Mouse (Mus musculus) adrenal gland, adult 2 months (tissue): ENCODE data around the gene Sox1. TPM values are rescaled to one million over a fixed set of nuclear protein-coding genes. Genes with fewer than 3 reads are reported as not detected.

Experiments
- DNase-seq: peaks from one replicate; pipeline ENCODE4 v3.0.0; 2021
- microRNA-seq, 2 experiments: library from miRNA; unstranded; fragments of <30 nt; microRNA quantifications; one replicate each; pipeline ENCODE4 v1.2.0; 2021
- polyA plus RNA-seq: library from polyadenylated mRNA; depleted of rRNA; stranded (reverse); fragments of >200 nt; gene quantifications from 2 replicates; pipeline ENCODE4 v1.2.3, GENCODE M21; 2012; rRNA removed
- total RNA-seq, 2 experiments: library from RNA; stranded (reverse); gene quantifications; 2 replicates each; pipeline ENCODE4 v1.2.3; 2021

Sox1 gene
- total and polyA plus RNA-seq, 3 experiments: 0.04 TPM; not detected in 2

DNA sequence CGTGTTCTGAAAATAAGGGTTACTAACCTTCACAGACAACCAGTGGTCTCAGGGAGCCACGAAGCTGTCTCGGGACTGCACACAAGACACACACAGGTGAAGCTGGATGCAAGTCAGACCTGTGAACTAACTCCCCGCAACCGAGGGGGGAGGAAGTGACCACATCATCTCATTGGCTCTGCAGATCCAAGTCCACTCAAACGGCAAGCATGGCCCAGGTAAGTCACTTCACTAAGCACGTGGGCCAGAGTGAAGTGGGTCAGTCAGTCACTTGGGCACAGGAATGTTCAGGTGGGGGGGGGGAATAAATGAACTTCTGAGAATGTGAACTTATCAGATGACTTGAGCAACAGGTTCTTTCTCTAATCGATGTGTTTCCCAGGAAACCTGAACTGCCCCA is 30.8 kb downstream of the Sox1 start:
- DNase-seq: no peak

DNA sequence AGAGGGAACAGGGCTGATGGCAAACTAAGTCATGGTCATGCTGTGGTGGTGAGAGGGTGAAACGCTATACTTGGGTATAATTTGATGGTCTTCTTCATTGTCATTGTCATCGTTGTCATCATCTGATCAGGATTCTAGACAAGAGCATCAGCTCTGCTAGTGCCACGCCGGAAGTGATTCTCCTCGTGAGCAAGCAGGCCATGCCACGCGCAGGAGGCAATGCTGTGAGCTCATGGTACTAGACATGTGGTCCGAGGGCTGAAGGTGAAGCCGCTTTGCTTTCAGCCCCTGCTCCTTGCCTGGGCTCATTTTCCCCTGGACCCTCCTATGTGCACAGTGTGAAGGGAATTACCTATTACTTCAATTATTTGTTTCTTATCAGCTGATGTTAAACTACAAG is 32.3 kb downstream of the Sox1 start:
- no peak for DNase-seq

DNA sequence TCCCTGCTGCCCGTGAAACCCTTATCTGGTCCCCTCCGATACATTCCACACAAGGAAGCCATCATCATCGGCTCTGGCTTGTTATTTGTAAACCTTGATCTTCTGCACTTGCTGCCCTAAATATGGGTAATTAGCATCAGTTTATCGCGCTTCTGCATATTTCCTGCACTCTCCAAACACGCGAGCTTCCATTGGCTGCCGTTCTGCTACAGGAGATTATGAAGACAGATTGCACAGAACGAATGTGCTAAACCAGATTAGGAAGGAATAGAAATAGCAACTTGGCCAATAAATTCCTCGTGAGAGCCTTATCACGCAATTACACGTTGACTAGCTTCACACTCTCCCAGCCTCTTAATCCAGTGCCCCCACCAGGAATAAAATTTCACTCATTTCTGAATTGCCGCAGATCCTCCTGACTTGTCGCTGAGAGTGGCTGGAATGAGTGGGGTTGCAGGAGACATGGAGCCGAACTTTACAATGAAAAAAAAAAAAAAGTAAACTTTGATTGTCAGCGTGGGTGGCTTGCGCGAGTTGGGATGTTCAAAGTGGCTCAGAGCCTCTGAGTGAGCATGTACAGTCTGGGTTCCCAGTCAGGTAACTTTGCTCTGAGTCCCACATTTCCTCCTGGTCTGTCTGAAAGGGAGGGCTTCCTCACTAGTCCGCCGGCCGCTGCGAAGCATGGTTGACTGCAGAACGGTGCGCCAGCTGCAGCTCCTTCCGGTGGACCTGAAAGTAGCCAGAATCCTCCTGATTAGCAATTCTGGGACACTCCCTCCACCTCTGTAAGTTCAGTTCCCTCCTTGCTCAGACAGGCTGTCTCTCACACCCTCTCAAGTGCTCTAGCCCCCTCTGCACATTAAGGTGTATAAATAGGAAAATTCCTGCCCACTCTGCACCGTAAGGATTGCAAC is 33.0 kb downstream of the Sox1 start:
- no peak for DNase-seq

DNA sequence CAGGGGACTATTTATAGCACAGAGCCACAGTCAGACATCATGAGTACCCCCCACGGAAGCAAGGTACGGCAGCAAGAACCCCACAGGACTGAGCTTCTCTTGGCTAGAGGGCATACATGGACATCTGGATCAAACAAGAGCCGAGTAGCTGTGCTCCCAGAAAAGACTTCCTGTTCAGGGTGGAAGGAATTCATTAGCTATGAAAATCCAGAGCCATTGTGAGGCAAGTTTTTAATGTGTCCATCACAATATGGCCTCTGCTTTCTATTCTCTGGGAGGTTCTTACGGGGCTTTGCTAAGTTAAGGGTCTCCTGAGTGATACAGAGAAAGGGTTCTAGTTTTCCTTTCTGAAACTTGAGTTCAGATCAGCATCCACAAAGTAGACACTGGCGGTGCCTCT is 33.8 kb downstream of the Sox1 start:
- DNase-seq: no peak

DNA sequence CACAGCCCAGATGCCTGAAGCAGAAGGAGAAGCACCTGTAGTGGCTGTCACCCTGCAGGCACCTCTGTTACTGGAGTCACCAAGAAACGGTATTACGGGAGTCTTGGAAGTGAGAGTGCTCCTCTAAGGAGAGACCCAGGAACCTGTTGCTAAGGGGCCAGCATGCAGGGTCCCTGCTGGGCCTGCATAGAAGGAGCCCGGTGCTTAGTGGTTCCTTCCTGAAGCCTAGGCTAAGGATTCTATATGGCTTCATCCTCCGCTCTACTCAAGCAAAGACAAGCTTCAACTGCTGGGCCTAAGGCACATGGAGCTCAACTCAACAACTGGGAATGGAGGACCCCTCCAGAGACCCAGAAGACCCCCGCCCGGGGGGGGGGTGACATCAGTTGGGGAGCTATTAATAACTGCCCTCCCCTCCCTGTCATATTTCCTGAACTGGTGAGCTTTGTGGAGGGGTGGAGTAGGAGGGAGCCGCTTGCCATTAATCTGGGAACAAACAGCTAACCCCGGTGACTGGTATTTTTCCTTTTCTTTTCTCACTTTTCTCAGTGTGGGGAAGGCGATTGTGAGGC is 34.6 kb downstream of the Sox1 start:
- no peak for DNase-seq

DNA sequence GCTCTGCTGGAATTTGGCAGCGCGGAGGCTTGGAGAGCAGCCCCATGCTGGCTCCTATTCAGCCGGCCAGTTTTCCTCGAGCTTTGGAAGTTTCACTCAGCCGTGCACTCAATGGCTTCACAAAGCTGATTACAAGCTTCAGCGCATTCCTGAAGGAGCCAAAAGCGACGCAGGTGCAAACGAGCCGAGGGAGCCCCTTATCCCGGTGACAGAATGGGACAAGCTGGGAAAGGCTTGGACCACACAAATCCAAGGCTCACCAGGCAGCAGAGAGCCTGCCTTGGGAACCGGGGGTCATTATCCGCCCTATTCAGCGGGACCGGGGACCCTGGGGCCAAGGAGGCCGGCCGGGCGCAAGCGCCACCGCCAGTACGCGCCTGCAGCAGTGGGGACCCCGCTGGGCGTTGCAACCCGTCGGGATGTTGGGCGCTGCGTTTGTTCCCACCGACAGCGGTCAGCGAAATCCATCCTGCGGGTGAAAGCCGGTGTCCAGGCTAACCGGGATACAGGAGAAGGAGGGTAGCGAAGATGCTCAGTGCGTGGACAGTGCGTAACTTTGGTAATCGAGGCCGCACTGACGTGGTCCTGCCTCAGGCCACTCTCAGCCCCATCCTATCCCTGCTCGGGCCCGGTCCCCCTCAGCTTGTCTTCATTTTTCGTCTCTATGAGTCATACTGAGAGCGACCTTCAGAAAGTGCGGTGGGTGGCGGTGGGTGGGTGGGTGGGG is 35.2 kb downstream of the Sox1 start:
- DNase-seq: peak; percentile 13

DNA sequence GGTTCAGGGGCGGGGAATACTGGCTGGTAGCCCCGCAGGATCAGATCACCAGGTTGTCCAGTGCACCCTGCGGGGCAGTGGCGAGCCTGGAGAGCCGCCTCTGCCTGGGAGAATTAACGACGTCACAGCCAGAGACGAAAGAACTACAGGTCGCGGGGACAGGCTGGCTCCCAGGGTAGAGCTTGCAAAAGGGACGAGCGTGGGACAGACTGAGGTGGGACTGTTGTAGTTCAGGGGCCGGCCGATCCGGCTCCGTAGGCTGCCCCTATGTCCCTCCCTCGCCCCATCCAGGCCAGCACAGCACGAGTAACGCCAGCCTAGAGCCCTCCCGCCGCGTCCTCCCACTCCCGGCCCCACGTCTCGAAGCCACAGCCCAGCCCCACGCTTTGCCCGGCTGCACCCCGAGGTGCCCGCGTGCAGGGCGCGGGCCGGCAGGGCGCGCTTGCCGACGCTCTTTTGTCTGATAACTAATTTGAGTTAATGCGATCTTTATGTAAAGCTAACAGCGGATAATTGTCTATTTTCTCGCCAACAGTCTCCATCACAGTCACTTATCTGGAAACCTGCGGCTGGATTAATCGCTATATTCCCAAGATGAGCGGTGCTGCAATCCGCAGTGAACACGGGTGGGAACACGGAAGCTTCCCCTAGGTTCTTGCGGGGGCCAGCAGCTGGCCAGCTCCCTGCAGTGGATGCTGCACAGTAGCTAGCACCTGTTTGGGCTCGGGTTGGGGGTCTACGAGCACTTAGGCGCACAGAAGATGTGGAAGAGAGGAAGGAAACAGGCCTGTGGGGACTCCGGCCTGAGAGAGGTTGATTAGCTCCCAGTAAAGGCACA is 36.0 kb downstream of the Sox1 start:
- no peak for DNase-seq

DNA sequence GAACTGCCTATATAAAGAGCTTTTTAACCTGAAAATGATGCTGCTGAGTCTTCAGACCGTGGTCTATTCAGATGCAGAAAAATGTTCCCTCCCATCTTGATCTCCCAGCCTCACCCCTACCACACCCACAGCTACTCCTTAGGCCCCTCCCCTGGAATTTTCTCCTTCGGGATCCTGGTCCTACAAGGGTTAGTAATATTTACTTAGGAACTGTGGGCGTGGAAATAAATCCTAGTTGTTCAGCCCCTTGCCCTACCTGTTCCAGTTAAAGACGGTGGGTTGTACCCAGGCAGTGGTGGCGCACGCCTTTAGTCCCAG is 36.6 kb downstream of the Sox1 start:
- no peak for DNase-seq

DNA sequence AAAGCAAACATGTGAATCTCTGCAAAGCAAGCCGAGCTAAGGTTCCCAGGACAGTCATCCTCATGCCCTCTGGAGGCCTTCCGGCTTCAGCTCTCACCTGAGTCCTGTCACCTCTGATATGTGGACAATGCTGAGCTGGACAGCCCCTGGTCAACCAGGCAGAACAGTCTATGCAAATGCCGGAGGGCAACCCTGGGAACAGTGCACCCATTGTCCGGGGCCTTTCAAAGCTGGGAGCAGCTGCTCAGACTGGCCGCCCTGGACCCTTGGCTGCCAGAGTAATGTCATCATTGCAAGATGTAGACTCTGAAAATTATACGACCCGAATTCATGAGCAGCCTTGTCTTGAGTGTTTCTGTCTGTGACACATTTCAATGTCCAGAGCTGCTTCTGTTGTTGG is 37.5 kb downstream of the Sox1 start:
- no peak for DNase-seq

DNA sequence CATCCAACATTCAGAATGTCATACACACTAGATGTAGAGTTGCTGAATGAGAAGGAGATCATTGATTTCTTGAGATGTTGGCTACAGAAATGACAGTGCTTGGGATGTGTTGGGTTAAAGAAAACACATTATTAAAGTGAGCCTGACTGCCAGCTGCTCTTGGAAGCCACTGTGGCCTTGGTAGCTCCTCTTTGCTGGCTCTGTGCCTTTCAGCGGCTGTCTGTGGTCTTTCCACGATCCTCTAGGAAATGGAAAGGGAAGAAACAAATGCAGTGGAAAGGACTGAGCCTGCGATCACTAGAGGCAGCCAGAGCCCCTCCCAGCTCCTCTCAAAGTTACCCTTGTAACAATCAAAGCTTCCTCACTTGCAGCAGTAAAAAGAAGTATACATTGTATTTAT is 39.7 kb downstream of the Sox1 start:
- peak; percentile 44 for DNase-seq

DNA sequence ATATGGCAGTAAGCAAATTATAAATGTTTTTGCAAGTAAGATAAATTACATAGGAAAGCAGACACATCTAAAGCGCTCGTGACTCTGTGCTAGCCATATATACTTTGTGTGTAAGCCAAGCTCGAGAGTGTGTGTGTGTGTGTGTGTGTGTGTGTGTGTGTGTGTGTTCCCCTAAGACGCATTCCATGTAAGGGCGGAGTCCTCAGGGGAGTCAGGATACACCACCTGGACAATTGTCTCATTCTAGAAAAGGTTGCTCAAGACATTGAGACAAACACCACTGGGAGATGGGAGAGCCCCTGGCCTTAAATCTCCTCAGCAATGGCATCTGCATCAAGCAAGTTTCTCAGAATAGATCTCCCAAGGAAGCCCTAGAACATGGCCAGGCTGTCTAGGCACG is 42.9 kb downstream of the Sox1 start:
- DNase-seq: no peak

DNA sequence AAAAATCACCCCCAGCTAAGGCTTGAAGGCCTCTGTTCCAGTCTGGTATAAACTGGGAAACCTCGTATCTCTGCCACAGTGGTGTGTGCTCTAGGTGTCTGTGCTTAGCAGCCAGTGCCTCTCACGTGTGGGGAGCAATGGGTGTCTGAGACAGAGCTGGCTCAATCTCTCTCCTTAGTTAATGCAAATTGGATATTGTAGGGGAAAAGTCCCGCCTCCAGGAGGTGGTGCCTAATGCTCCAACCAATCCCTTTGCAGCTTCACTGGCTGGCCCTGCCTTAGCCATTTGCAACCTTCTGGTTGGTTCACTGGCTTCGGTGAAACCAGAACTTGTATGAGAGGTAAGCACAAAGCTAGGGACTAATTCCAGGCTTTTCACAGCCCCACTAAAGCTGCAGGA is 43.9 kb downstream of the Sox1 start:
- no peak for DNase-seq

DNA sequence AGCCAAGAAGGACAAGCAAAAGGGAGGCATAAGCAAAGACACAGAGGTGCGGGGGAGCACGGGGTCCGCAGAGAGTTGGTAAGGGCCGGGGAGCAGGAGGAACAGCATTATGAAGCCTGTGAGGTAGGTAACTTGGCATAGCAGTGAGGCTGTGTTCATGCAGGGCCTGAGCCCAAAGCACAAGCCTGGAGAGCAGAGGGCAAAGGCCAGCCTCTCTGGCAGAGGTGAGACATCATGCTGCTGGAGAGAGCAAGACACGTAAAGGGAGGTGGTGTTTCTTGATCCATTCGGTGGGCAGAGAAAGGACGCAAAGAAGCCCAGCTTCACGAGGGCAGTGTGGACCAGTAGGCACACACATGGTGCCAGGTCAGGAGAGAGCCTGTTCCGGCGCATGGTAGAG is 44.8 kb downstream of the Sox1 start:
- DNase-seq: no peak

DNA sequence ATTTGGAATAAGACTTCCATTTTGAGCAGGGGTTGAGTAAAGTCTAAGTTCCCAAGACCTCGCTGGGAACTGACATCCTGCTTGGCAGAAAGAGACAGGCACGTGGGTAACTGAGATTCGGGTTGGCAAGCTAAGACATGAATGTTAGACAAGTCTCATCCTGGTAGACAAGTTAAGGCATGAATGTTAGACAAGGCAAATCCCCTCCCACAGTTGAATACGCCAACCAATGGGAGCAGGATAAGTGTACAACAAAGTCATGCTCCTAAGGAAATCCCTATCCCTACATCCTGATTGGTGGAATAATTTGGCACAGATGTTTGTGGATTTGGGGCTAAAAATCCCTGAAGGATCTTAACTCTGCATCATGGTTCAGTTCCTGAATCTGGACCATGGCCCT is 45.9 kb downstream of the Sox1 start:
- DNase-seq: no peak

DNA sequence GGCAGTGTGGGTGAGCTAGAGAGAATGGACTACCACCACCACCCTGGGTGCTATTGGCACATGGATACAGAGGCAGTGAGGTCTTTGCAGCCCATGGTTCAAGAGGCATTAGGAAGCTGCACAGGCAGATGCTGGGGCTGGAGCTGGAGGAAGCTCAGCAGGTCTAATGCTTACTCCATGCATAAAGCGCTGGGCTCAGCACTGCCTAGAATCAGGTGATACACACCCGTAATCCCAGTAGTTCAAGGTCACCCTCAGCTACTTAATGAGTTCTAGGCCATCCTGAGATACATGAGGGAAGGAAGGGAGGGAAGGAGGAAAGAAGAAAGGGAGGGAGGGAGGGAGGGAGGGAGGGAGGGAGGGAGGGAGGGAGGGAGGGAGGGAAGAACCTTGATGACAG is 50.2 kb downstream of the Sox1 start:
- no peak for DNase-seq

DNA sequence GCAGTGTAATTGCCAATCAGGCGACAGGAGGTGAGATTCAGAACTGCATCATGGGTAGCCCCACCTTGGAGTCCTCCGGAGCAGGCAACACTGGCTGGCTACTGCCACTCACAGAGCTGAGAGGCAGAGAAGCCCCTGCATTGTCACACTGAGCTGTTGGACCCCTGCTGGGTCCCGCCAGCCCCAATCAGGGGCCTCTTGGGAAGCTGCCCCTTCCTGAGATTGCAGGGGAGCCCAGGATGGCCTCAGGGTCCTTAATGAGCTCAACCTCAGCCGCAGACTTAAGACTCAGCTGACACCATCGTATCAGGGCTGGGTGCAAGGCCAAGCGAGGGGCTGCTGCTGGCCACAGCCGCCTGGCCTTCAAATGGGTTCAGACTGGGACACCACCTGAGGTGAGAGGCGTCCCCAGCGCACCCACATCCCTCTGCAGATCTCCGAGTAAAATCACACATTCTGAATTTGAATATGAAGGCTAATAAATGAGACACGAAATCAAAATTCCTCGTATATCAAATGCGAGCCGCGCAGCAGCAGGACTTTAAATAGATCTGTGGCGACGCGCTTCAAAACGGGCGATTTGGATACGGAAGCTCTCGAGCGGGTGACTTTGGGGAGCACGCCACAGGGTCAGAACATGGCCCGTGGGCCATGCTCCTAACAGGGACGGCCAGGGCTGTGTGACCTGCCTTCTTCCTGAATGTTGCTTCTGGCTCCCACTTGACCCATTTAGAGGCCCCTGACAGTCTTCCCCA is 51.0 kb downstream of the Sox1 start:
- no peak for DNase-seq

Small RNA genes within 50 kb of the gene (microRNA-seq; reads per million reads assigned to microRNA genes)
- 0 reads per million in 2 experiments for gene Gm25239

Other genes starting within 250 kb of the Sox1 start
- not detected for gene A230072I06Rik, start 116.5 kb upstream of the Sox1 start, total RNA-seq
- gene A230072I06Rik, start 116.5 kb upstream of the Sox1 start, polyA plus RNA-seq: not detected in 2 replicates
- gene Spaca7, start 177.7 kb downstream of the Sox1 start, total RNA-seq: not detected
- not detected in 2 replicates for gene Spaca7, start 177.7 kb downstream of the Sox1 start, polyA plus RNA-seq